Mouse (Mus musculus): ENCODE measurements around the gene E4f1.

E4f1 gene

GRCm38 (mm10) chr17:24481027-24481815, 11.1 kb upstream of the E4f1 start:
- DNase-seq, result no peak

- no peak for DNase-seq
These were observed 10.2 kb upstream of the E4f1 start for GRCm38 (mm10) chr17:24480201-24480826.

GRCm38 (mm10) chr17:24479431-24479830, 9.3 kb upstream of the E4f1 start:
- no peak for DNase-seq

GRCm38 (mm10) chr17:24478663-24479380, 8.7 kb upstream of the E4f1 start, which contains the start of gene Mlst8:
Gene Mlst8, minus strand, starts transcription at chr17:24479078.
- DNase-seq, result peak; percentile 93 to 96

GRCm38 (mm10) chr17:24477985-24478600, 8.0 kb upstream of the E4f1 start:
- DNase-seq, result no peak

GRCm38 (mm10) chr17:24477053-24477984, 7.2 kb upstream of the E4f1 start:
- no peak for DNase-seq

- no peak for DNase-seq
These were observed 6.1 kb upstream of the E4f1 start for GRCm38 (mm10) chr17:24476022-24476776.

GRCm38 (mm10) chr17:24475586-24475985, 5.5 kb upstream of the E4f1 start:
- no peak for DNase-seq

GRCm38 (mm10) chr17:24474557-24474956, 4.4 kb upstream of the E4f1 start:
- no peak for DNase-seq

- no peak for DNase-seq
These were observed 3.6 kb upstream of the E4f1 start, which contains the start of gene Bricd5 for GRCm38 (mm10) chr17:24473612-24474275. Gene Bricd5, plus strand, starts transcription at chr17:24473884.

GRCm38 (mm10) chr17:24472512-24472911, 2.4 kb upstream of the E4f1 start:
- DNase-seq, result no peak

GRCm38 (mm10) chr17:24470701-24471527, 801 bp upstream of the E4f1 start:
- DNase-seq, result peak in 1 of 2 experiments; percentile 26

- no peak for DNase-seq
These were observed 690 bp downstream of the E4f1 start for GRCm38 (mm10) chr17:24469336-24469909.

GRCm38 (mm10) chr17:24468636-24469246, 1.4 kb downstream of the E4f1 start:
- no peak for DNase-seq

- DNase-seq, result no peak
These were observed 6.6 kb downstream of the E4f1 start for GRCm38 (mm10) chr17:24463374-24464133.

GRCm38 (mm10) chr17:24462932-24463331, 7.2 kb downstream of the E4f1 start:
- DNase-seq, result no peak

- no peak for DNase-seq
These were observed 8.5 kb downstream of the E4f1 start for GRCm38 (mm10) chr17:24461580-24461979.
